Mouse (Mus musculus): ENCODE measurements around the gene Zfp422.
"Not testable (repeated sequence)": the region's sequence is repeated elsewhere in the genome, so short reads cannot be mapped to it uniquely, and the experiment has no call there.

The Zfp422 gene

DNA sequence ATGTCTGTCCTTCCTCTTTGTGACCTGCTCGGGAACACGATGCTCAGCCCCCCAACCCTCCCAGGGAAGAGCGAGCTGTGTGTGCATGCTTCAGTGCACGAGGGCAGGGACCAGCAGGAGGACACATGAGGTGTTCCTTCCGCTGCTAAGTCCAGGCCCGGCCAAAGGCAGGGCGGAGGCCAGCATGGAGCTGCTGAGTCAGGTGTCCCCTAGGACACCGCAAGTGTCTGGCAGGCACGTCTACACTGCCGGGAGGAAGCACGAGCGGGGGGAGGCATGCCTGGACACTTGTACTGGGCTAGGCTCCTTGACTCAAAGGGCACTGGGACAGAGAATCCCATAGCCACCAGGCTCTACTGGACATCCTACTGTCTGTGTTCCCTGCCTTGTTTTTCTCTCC, 19.0 kb upstream of the Zfp422 start:
- no peak for DNase-seq

GRCm38 (mm10) chr6:116644335-116644734, 15.5 kb upstream of the Zfp422 start:
- peak; percentile 29 for DNase-seq

GRCm38 (mm10) chr6:116643881-116644280, 15.1 kb upstream of the Zfp422 start:
- no peak for DNase-seq

GRCm38 (mm10) chr6:116642942-116643341, 14.1 kb upstream of the Zfp422 start:
- DNase-seq = no peak

- DNase-seq = peak; percentile 32
Observed at GRCm38 (mm10) chr6:116639663-116640062, 10.9 kb upstream of the Zfp422 start.

GRCm38 (mm10) chr6:116638871-116639270, 10.1 kb upstream of the Zfp422 start:
- no peak for DNase-seq

DNA sequence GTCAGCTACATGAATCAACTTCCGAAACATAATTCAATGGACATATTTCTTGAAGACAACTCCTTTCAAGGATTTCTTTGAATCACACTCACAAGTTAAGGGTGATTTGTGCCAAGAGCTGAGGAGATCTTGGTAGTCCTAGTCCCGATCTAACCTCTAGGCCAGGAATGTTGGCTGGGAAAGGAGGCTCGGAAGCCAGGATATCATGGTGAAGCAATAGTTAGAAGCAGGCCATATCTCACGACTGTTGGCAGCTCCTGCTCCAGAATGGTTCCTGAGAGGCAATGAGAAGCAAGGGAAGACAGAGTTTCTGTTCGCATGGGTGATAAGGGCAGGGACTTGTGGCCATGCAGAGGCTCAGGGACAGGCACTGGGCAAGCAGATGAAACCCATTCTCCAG, 8.7 kb upstream of the Zfp422 start:
- DNase-seq = no peak

GRCm38 (mm10) chr6:116636581-116637235, 7.9 kb upstream of the Zfp422 start:
- no peak for DNase-seq

- DNase-seq = peak; percentile 89
Observed at GRCm38 (mm10) chr6:116635251-116636180, 6.7 kb upstream of the Zfp422 start.

GRCm38 (mm10) chr6:116633741-116634695, 5.2 kb upstream of the Zfp422 start:
- no peak for DNase-seq

DNA sequence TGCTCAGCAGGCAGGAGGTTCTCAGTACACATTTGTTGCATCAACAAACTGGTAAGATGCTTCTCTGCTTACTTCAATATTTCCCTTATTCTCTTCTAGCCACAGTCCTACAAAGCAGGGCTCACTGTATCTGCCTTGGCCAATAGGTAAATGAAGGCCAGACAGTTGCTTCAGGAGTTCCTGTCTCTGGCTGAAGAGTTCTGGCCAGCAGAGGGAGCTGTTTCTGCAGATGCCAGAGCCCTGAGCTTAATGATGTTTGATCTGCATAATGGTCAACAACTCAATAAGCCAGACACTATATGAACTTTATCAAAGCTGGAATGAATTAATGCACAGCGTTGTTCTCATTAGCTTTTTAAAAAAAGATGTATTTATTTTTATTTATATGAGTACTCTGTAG, 3.3 kb upstream of the Zfp422 start:
- peak; percentile 94 for DNase-seq

GRCm38 (mm10) chr6:116629766-116630165, 967 bp upstream of the Zfp422 start:
- DNase-seq = no peak

GRCm38 (mm10) chr6:116628095-116628494, 704 bp downstream of the Zfp422 start:
- no peak for DNase-seq

- DNase-seq = not testable (repeated sequence)
Observed at GRCm38 (mm10) chr6:116626417-116626816, 2.4 kb downstream of the Zfp422 start.

- DNase-seq = no peak
Observed at GRCm38 (mm10) chr6:116621318-116622023, 7.3 kb downstream of the Zfp422 start.

DNA sequence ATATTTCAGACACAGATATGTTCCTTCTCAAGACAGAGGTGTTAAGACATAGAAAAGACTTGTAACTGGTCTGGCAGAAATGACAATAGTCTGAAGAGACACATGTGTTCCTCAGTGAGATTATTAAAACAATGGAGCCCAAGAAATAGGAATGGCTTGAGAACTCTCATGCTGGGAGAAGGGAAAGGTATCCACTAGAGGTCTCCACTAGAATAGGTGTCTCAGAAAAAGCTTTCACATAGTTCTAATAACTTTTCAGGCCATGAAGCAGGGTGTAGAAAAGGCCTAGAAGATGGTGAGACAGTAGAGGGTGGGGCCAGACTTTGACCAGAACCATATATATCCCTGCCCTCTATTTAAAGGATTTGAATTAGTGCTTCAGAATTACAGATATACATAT, 10.7 kb downstream of the Zfp422 start:
- DNase-seq = no peak

- no peak for DNase-seq
Observed at GRCm38 (mm10) chr6:116615719-116616118, 13.1 kb downstream of the Zfp422 start.

GRCm38 (mm10) chr6:116607230-116607629, 21.6 kb downstream of the Zfp422 start:
- no peak for DNase-seq

DNA sequence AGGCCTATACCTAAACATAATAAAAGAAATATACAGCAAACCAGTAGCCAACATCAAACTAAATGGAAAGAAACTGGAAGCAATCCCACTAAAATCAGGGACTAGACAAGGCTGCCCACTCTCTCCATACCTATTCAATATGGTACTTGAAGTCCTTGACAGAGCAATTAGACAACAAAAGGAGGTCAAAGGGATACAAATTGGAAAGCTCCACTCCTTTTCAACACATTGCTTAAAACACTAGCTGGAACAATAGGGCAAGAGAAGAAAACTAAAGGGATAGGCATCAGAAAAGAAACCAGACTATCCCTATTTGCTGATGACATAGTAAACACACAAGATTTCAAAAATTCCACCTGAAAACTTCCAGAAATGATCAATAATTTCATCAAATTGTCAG, 27.8 kb downstream of the Zfp422 start:
- DNase-seq = not testable (repeated sequence)

- DNase-seq = no peak
Observed at GRCm38 (mm10) chr6:116584095-116584494, 44.7 kb downstream of the Zfp422 start, which contains the start of gene Olfr215. Gene Olfr215, minus strand, starts transcription at chr6:116584195.
